Mouse (Mus musculus) thymus, postnatal 25 days (tissue): ENCODE data around the gene Kmt2b.

Source experiments
- DNase-seq: peaks from one replicate; pipeline ENCODE4 v3.0.0; 2022

Kmt2b gene

DNA sequence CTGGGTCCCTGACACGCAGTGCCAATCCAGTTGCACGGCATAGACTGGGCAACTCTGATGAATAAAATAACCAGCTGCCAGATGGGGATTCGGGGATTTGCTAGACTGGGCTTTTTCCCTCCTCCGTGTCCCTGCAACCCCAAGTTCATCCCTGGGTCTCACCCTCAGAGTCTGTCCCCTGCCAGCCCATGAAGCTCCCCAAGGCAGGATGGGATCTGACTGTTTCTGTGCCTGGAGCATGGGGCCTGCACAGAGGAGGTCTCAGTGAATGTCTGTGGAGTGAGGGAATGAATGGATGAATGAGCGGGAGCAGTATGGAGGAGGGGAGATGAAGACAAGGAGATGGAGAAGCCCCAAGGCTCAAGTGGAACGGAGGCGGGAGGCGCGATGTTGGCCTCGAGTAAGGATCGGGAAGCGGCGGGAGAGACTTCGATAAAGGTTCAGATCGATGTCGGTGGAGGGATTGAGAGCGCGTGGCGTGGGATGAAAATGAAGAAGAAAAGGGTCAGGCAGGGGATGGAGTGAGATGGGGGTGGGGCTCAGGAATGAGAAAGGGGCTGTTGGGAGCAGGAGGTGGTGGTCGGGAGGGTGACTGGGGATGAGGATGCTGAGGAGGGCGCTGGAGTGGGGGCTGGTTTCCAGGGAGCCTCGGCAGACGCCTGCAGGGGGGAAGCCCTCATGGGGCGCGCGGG, 54.4 kb downstream of the Kmt2b start:
- no peak for DNase-seq

GRCm38 (mm10) chr7:30532931-30533330, 55.6 kb downstream of the Kmt2b start:
- no peak for DNase-seq

GRCm38 (mm10) chr7:30531291-30531815, 57.2 kb downstream of the Kmt2b start:
- DNase-seq, result no peak

DNA sequence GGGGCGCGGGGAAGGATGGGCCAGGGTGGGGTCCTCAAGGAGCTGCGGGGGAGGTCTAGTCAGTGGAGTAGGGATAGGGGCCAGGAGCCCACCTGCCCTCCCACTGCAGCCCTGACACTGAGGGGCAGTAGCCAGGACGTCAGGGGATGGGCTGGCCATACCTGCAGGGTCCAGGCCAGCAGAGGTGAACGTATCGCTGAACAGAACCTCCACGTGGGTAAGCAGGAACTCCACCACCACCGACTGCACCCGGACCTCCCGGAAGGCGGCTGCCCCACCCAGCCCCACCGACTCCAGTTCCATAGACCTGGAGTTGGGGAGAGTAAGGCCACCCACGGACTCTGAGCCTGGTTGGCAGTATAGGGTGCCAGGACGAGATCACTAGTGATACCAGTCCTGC, 61.5 kb downstream of the Kmt2b start:
- no peak for DNase-seq

- no peak for DNase-seq
Observed at GRCm38 (mm10) chr7:30526399-30526798, 62.1 kb downstream of the Kmt2b start.

DNA sequence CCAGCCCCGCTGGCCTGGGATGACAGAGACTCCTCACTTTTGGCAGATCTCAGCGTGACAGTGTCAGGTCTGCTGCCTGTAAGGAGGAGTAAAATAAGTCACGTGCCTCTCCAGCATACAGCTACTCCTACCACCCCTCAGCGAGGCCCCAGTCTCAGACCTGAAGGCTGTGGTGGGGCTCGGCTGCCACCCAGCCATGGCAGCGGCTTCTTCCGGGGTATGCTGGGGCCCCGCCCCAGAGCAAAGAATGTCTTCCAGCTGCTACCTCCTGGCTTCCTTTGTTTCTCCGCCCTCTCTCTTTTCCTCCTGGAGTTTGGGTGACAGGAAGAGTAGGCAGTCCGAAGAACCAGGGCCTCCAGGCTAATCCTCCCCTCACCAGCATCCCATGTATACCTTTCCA, 62.6 kb downstream of the Kmt2b start:
- DNase-seq, result no peak

- no peak for DNase-seq
Observed at GRCm38 (mm10) chr7:30524487-30524886, 64.0 kb downstream of the Kmt2b start.

DNA sequence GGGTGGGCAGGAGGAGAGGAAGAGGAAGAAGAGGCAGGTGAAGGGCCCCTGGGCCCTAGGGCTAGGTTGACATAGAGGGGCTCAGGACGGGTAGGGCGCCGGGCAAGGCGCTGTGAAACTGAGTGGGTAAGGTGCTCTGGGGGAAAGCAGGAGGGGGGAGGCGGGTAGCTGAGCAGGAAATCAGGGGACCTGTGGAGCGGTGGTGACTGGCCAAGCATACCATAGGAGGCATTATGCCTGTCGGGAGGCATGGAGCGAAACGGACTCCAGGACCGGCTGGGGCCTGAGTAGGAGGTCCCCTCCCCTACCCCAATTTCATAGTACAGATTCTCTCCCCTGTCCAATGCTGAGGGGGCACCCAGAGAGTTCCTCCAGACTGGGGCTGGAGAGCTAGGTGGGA, 65.7 kb downstream of the Kmt2b start:
- no peak for DNase-seq

GRCm38 (mm10) chr7:30520856-30521255, 67.7 kb downstream of the Kmt2b start:
- no peak for DNase-seq

DNA sequence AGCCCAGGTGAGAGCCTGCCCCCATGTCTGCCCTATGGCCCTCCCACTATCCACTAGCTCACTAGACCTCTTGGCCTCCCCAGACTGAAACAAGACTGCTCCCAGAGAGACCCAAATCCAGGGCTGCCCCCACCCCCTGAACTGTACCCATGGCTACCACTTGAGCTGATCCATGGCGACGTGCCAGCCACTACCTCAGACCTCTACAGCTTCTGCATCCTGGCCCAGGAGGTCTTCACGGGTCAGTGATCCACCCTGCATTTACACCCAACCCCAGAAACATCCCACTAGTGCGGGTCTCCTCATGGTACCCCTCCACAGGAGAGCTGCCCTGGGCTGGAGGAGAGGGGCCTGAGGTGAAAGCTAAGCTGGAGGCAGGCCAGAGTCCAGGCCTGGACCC, 68.1 kb downstream of the Kmt2b start:
- DNase-seq, result no peak
